Mouse (Mus musculus) cortical plate, adult 2 months (tissue): ENCODE results near the gene Hoxd3.

ENCODE experiments used
- CTCF ChIP-seq: fragments of 200-500 bp; IDR thresholded peaks from 2 replicates; pipeline ENCODE4 v1.5.1; 2011; ENCODE audit warnings: mild to moderate bottlenecking, control low read depth, low read length; ENCODE audit not compliant: insufficient read depth; ENCODE audit errors: extremely low read depth
- POLR2A ChIP-seq: fragments of 200-500 bp; IDR thresholded peaks from 2 replicates; pipeline ENCODE4 v1.6.1; 2011; ENCODE audit warnings: mild to moderate bottlenecking, low read length, control low read depth; ENCODE audit not compliant: insufficient read depth; ENCODE audit errors: extremely low read depth

DNA sequence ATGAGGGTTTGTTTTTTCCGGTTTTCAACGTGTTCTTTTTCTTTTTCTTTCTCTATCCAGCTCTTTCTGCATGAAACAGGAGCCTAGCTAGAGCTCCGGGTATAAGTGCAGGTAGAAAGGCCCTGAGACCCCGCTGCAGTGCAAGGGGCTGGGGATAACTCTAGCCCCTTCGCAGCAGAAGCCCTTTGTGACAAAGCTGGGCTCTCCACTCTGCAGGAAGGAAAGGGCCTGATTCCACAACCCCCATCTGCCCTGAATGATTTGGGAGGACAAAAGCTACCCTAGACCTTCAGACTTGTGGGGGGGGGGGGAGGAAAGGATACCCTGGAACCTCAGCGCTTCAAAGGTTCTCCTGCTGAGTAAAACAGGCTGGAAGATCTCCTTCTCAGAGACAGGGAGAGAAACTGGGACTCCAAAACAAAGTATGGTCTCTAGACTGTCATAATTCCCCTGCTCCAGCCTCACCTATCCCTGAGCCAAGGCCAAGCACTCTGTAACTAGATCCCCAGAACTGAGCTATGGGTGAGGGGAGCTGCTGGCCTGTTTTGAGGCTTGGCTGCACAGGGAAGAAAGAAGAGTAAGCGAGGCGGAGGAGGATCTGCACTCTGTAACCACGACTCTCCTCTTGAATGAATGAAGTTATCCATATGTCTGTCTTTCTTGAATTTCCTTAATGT, 35.2 kb upstream of the Hoxd3 start:
- TF ChIP-seq POLR2A (no peak), CTCF (no peak)
